Mouse (Mus musculus): ENCODE results near the gene Hba-a1.
A peak's percentile ranks its signal among the peaks of the same experiment; 100 is the strongest.
"Not testable (repeated sequence)": the region's sequence is repeated elsewhere in the genome, so short reads cannot be mapped to it uniquely, and the experiment has no call there.

Gene Hba-a1

DNA sequence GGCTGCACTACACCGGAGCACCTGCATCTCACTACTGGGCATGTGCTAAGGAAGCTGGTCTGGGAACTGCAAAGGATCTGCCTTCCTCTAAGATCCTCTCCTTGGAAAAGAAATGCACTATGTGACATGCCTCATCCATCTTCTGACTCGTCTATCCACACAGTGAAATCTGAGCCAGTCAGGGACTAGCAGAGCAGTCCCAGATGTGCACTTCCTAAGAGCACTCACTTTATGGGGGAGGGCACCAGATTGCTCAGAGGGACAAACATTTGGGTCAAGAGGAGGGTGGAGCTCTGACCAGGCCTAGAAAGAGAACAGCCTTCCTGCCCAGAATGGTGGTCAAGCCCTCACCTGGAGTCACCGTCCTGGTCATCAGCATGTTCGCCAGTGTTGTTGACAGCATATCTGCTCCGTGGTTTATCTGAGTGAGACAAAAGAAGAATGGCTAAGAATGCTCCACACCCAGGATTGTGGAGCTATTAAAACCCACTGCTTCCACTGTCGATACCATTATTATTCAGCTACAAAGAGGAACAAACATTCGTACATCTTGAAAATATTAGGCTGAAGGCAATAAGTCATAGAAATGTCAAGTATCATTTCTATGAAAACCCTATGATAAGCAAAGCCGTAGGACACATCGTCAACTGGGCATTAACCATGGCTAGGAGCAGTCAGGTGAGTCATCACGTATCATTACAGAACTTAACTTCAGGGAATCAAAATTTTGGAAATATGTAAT, 20.5 kb upstream of the Hba-a1 start:
- DNase-seq (ENCODE audit: low spot score in 2 of 2) = no peak

GRCm38 (mm10) chr11:32265117-32265738, 18.1 kb upstream of the Hba-a1 start:
- DNase-seq (ENCODE audit: low spot score in 2 of 2) = peak; percentile 30 to 70

DNA sequence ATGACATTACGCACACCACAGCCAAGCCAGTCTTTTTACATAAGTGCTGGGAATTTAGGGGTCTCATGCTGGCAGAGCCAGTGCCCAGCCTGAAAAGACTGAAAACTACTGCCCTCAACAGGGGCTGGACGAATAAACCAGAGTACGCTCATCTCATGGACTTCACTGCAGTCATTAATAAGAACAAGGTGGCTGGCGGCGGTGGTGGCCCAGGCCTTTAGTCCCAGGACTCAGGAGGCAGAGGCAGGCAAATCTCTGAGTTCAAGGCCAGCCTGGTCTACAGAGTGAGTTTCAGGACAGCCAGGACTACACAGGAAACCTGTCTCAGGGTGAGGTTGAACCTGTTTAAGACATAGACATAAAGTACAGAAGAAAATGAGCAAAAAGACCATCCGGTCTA, 17.1 kb upstream of the Hba-a1 start:
- no peak for DNase-seq (ENCODE audit: low spot score in 2 of 2)

DNA sequence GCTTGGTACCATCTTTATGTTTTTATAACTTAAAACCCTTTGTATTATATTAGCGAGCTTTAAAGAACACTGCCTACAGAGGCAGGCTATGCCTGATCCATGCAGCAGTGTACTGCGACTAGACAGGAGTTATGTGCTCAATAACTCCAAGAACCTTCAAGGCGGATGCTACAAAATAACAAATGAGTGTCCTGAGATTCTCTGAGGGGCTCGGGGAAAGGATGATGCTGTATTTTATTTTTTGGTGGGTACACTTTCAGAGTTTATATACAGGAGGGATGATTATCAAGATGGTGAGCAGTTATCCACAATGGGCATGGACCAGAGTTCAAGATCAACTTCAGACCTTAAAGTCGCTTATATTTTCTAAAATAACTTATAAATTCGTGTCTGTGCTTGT, 16.5 kb upstream of the Hba-a1 start:
- no peak for DNase-seq (ENCODE audit: low spot score in 2 of 2)

GRCm38 (mm10) chr11:32267188-32267884, 16.0 kb upstream of the Hba-a1 start, which contains the start of gene Nprl3:
TSS of gene Nprl3 (minus strand) at chr11:32267707.
- peak; percentile 95 to 96 for DNase-seq (ENCODE audit: low spot score in 2 of 2)

DNA sequence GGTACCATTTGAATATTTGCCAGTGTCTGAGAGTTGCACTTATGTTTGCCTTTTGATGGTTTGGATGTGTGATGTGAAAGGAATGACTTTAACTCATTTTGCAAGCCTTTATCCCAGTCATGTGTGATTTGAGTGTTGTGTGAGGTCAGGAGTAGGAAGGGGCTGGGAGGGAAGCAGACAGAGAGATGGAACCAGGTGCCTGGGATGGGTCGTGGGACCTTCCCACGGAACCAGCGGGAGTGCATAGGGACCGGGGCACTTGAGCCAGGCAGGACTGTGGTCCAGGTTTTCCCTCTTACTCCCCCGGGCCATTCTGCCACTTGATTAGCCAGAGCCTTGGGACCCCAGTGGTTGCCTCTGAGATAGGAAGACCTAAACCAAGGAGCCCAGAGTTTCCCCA, 15.3 kb upstream of the Hba-a1 start:
- DNase-seq (ENCODE audit: low spot score in 2 of 2) = no peak

DNA sequence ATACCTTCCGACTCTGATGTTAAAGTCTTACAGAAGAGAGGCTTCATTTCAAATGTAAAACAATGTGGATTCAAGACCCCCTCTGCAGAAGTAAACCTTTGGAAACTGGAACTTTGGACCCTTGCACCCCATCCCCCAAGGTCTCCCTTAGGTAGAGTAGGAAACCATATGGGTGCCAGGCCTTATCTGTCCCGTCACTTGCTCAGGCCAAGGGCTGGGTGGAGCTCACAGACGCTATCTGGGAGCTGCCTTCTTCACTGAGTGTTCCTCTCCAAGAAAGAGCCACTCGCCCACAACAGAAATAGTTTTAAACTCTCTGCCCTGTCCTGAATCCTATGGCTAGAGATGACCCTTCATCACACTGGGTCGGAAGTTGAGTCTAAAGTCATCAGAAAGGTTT, 14.4 kb upstream of the Hba-a1 start:
- peak; percentile 59 to 75 for DNase-seq (ENCODE audit: low spot score in 2 of 2)

- no peak for DNase-seq (ENCODE audit: low spot score in 2 of 2)
Observed at GRCm38 (mm10) chr11:32271178-32271577, 12.1 kb upstream of the Hba-a1 start.

DNA sequence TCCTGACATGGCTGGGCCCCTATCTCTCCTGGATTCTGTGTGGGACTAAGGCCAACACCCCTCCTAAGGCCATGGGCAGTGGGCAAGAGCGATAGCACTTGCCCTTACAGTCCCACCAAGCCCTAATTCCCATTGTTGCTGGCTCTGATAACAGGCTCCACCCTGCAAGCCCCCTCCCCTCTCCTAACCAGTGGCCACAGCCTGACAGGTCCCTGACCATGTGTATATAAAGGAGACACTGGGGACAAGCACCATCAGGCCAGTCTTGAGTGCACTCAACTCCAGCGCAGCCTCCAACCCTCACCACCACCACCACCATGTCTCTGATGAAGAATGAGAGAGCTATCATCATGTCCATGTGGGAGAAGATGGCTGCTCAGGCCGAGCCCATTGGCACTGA, 7.0 kb upstream of the Hba-a1 start, which contains the start of gene Hba-x:
Gene Hba-x, plus strand, starts transcription at position 54 of the 400 bp plus-strand sequence.
- DNase-seq (ENCODE audit: low spot score in 2 of 2) = no peak

GRCm38 (mm10) chr11:32277736-32278457, 5.4 kb upstream of the Hba-a1 start:
- DNase-seq (ENCODE audit: low spot score in 2 of 2) = no peak

GRCm38 (mm10) chr11:32278458-32278957, 4.8 kb upstream of the Hba-a1 start:
- DNase-seq (ENCODE audit: low spot score in 2 of 2) = no peak

GRCm38 (mm10) chr11:32280646-32281045, 2.7 kb upstream of the Hba-a1 start:
- DNase-seq (ENCODE audit: low spot score in 2 of 2) = no peak

GRCm38 (mm10) chr11:32281416-32282144, 1.7 kb upstream of the Hba-a1 start:
- no peak for DNase-seq (ENCODE audit: low spot score in 2 of 2)

GRCm38 (mm10) chr11:32284582-32284981, 1.3 kb downstream of the Hba-a1 start:
- DNase-seq (ENCODE audit: low spot score in 2 of 2) = not testable (repeated sequence)

DNA sequence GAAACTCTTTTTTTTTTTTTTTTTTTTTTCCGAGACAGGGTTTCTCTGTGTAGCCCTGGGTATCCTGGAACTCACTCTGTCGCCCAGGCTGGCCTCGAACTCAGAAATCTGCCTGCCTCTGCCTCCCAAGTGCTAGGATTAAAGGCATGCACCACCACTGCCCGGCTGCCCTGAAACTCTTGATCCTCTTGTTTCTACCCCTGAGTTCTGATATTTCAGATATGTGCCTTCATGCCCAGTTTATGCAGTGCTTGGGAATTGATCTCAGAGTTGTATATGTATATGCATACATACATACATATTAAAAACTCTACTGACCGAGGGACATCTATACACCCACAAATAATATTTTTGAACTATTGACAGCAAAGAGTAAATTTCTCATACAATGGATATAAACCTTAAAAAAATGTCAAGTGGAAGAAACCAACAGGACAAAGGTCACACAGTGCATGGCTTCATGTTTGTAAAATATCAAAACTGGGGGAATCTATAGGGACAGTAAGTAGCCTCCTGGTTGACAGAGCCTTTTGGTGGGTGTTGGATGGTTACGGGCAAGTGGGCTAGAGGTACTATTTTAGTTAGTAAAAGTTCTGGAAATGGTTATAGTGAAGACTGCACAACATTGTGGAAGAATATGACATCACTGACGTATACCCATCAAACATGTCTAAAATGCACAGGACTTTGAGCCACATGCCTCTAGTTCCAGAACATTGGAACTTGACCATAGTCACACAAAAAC, 1.9 kb downstream of the Hba-a1 start:
- DNase-seq (ENCODE audit: low spot score in 2 of 2) = peak; percentile 23 to 57

GRCm38 (mm10) chr11:32285887-32286286, 2.6 kb downstream of the Hba-a1 start:
- DNase-seq (ENCODE audit: low spot score in 2 of 2) = not testable (repeated sequence)

DNA sequence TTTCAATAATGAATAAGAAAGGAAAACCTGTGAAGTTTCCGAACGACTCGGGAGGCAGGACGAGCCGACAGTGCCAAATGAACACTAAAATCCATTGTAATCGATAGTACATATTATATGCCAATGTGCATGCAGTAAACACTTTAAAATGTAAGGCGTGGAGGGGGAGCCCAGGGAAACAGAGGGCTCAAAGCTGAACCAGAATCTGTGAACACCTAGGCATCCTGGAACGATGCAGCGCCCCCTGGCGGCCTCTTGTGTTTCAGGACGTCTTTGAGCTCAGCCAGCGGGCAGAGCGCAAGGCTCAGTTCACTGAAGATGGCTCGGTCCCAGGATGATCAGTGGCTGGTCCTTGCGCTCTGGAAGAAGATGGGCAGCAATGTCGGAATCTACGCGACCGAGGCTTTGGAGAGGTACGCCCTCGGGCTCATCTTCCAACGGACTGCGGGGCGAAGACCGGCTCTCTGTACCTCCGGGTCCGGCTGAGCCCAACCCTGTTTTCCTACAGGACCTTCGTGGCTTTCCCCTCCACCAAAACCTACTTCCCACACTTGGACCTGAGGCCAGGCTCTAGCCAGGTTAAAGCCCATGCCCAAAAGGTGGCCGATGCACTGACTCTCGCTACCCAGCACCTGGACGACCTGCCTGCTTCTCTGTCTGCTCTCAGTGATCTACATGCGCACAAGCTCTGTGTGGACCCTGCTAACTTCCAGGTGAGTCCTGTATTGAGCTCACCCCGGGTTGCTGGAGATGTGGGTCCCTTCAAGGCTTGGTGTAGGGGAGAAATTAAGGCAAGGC, 3.6 kb downstream of the Hba-a1 start, which contains the start of gene Hbq1b:
Gene Hbq1b, plus strand, starts transcription at position 271 of the 798 bp plus-strand sequence.
- peak; percentile 65 to 75 for DNase-seq (ENCODE audit: low spot score in 2 of 2)

DNA sequence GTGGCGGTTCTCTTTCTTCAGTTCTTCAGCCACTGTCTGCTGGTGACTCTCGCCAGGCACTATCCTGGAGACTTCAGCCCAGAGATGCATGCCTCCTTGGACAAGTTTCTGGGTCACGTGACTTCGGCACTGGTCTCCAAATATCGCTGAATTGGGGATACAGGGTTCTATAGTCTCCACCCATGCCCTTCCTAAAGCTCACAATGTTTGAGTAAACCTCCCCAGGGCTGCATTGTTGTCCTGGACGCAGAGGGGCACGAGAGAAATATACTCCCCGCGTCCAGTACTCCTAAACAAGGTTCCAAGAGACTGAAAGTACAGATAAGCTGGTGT, 4.1 kb downstream of the Hba-a1 start:
- no peak for DNase-seq (ENCODE audit: low spot score in 2 of 2)

DNA sequence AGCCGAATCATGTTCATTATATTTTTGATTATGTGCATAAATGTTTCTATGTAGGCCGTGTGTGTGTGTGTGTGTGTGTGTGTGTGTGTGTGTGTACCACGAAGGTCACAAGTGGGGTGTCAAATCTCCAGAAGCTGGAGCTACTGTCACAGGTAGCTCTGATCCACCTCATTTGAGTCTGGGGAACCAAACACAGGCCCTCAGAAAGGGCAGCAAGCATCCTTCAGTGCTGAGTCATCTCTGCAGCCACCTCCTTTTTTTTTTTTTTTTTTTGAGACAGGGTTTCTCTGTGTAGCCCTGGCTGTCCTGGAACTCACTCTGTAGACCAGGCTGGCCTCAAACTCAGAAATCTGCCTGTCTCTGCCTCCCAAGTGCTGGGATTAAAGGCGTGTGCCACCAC, 9.5 kb downstream of the Hba-a1 start:
- not testable (repeated sequence) for DNase-seq (ENCODE audit: low spot score in 2 of 2)

All from spleen, postnatal 36 days (tissue).